Mouse (Mus musculus) cortical plate, adult 2 months (tissue): ENCODE results near the gene Rtn4rl2. TPM values are rescaled to one million over a fixed set of nuclear protein-coding genes. Genes with fewer than 3 reads are reported as not detected.
A peak's percentile ranks its signal among the peaks of the same experiment; 100 is the strongest.
"Not testable (repeated sequence)": the region's sequence is repeated elsewhere in the genome, so short reads cannot be mapped to it uniquely, and the experiment has no call there.

ENCODE experiments used
- H3K27ac ChIP-seq: fragments of 200-500 bp; 2 replicates; pipeline ENCODE4 v1.5.1; 2012; ENCODE audit warnings: low read length, control low read depth, inconsistent platforms; ENCODE audit not compliant: insufficient read depth
- H3K4me1 ChIP-seq: fragments of 200-500 bp; 2 replicates; pipeline ENCODE4 v1.6.1; 2011; ENCODE audit warnings: low read length; ENCODE audit not compliant: control insufficient read depth, insufficient read depth
- H3K4me3 ChIP-seq: fragments of 200-500 bp; 2 replicates; pipeline ENCODE4 v1.5.1; 2011; ENCODE audit warnings: mild to moderate bottlenecking, low read length, control low read depth; ENCODE audit not compliant: insufficient read depth
- CTCF ChIP-seq: fragments of 200-500 bp; IDR thresholded peaks from 2 replicates; pipeline ENCODE4 v1.5.1; 2011; ENCODE audit warnings: mild to moderate bottlenecking, control low read depth, low read length; ENCODE audit not compliant: insufficient read depth; ENCODE audit errors: extremely low read depth
- POLR2A ChIP-seq: fragments of 200-500 bp; IDR thresholded peaks from 2 replicates; pipeline ENCODE4 v1.6.1; 2011; ENCODE audit warnings: mild to moderate bottlenecking, low read length, control low read depth; ENCODE audit not compliant: insufficient read depth; ENCODE audit errors: extremely low read depth
- polyA plus RNA-seq: library from polyadenylated mRNA; depleted of rRNA; stranded (reverse); fragments of >200 nt; gene quantifications from 2 replicates; pipeline ENCODE4 v1.2.3, GENCODE M21; 2012

Rtn4rl2 gene
- polyA plus RNA-seq, 1 experiment = 73.3 TPM

DNA sequence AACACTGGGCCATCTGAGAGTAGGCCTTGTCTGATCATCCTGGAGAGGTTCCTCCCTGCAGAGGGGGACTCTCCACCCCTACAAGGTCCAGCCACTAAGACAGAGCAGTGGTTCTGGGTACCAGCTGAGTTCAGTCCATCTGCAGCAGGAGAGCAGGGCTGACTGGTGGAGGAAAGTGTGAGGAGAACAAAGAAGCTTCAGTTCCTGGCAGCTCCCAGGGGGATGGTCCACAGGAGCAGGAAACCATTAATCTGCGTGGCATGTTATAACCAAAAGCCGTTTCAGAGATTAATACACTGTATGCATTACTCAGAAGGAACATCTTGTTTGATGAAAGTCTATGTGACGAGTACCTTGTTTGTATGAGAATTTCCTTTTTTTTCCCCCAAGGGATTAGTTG, 26.2 kb upstream of the Rtn4rl2 start:
- no peak for TF ChIP-seq CTCF
- no peak for TF ChIP-seq POLR2A
- no peak overlapping the region for H3K27ac ChIP-seq
- 0 out of 2 replicates have a peak, but pooled peaks cover 1% of the 10 kb centered on the region for H3K4me1 ChIP-seq
- H3K4me3 ChIP-seq = no peak overlapping the region

DNA sequence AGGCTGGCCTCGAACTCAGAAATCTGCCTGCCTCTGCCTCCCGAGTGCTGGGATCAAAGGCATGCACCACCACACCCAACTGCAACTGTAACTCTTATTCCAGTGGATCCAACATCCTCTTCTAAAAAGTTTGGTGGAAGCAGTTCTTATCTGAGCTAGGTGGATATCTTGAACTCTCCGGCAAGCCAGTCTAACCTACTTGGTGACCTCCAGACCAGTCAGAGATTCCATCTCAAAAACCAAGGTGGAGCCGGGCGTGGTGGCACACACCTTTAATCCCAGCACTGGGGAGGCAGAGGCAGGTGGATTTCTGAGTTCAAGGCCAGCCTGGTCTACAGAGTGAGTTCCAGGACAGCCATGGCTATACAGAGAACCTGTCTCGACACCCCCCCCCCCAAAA, 10.2 kb upstream of the Rtn4rl2 start:
- H3K4me1 ChIP-seq, H3K4me3 ChIP-seq, H3K27ac ChIP-seq: not testable (repeated sequence)

GRCm38 (mm10) chr2:84895495-84896198, 9.1 kb upstream of the Rtn4rl2 start:
- Histone ChIP-seq H3K4me1 (peaks cover 2% of the 10 kb centered on the region; the same call in 1 of the 2 replicates), H3K4me3 (no peak overlapping the region), H3K27ac (no peak overlapping the region)
- TF ChIP-seq POLR2A (no peak), CTCF (no peak)

DNA sequence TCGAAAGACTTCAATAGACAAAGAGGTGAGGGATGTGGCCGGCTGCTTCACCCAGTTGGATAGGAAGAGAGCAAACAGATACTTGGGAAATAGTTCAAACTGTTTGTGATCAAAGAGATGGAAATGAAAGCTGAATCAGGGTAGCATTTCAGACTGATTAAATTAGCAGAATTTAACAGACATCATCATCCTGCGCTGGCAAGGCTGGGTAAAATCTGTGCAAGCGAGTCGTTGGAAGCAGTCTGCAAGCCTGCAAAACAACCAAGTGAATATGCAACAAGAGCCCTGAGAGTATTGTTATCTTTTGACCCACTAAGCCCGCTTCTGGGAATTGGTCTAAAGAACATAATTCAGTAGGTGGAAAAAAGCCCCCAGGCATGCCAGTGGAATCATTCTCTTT, 6.8 kb upstream of the Rtn4rl2 start:
- H3K27ac ChIP-seq = no peak overlapping the region

DNA sequence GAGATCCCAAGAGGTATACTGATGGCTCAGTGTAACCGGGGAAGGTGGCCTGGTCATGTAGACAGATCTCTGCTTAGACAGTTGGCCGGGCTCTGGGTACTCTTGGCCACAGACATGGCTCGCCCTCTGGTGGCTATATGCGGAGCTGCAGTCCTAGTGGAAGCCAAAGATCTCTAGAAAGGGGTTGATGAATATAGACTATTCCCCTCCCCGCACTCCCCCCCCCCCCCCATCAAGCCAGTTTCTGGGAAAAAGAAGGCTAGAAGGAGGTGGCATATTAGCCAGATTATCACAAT, 3.5 kb upstream of the Rtn4rl2 start:
- TF ChIP-seq POLR2A (no peak), CTCF (peak; percentile 75)
- Histone ChIP-seq H3K4me1 (peaks cover 3% of the 10 kb centered on the region; the same call in 1 of the 2 replicates), H3K27ac (no peak overlapping the region), H3K4me3 (no peak overlapping the region)

More for the DNA sequence above, 6.8 kb upstream of the Rtn4rl2 start:
- H3K4me1 ChIP-seq = peaks cover 2% of the 10 kb centered on the region; the same call in 1 of the 2 replicates
- no peak overlapping the region for H3K4me3 ChIP-seq
- TF ChIP-seq CTCF (no peak), POLR2A (no peak)

DNA sequence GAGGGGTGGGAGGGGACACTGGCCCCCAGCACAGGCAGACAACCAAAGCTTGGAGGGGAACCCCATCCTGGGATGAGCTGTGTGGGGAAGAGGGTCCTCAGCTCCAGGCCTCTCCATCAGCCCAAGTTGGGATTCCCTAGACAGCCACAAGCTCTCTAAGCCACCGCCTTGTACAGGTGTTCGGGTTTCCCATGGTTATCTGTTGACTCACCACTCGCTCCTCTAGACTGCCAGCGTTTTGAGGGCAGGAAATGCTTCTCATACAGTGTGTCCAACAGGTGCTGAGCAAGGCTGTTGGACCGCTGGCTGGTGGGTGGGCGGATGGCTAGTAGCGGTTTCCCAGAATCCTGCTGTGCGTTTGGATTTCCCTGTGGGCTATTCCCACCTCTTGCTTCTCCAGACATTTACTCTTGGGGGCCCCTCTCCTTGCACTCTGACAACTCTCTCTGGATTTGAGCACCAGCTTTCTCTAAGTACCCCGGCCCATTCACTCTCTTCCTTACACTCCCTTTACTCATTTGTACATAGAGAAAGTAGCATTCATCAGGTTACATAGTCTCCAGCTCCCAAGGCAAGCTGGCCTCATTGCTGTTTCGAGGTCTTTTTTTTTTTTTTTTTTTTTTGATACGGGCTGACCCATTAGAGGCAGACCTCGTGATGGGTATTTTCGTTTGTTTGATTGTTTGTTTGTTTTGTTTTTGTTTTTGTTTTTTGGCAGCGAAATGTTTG, 3.0 kb upstream of the Rtn4rl2 start:
- peaks cover 3% of the 10 kb centered on the region; the same call in 1 of the 2 replicates for H3K4me1 ChIP-seq
- H3K4me3 ChIP-seq = no peak overlapping the region
- H3K27ac ChIP-seq = no peak overlapping the region

GRCm38 (mm10) chr2:84888657-84889315, 2.3 kb upstream of the Rtn4rl2 start:
- Histone ChIP-seq H3K4me3 (no peak overlapping the region), H3K4me1 (peaks cover 3% of the 10 kb centered on the region; the same call in 1 of the 2 replicates), H3K27ac (no peak overlapping the region)
- TF ChIP-seq POLR2A (no peak), CTCF (peak; percentile 53; the same call in 1 of the 2 replicates)

More for the DNA sequence above, 3.0 kb upstream of the Rtn4rl2 start:
- TF ChIP-seq POLR2A (no peak), CTCF (no peak)

DNA sequence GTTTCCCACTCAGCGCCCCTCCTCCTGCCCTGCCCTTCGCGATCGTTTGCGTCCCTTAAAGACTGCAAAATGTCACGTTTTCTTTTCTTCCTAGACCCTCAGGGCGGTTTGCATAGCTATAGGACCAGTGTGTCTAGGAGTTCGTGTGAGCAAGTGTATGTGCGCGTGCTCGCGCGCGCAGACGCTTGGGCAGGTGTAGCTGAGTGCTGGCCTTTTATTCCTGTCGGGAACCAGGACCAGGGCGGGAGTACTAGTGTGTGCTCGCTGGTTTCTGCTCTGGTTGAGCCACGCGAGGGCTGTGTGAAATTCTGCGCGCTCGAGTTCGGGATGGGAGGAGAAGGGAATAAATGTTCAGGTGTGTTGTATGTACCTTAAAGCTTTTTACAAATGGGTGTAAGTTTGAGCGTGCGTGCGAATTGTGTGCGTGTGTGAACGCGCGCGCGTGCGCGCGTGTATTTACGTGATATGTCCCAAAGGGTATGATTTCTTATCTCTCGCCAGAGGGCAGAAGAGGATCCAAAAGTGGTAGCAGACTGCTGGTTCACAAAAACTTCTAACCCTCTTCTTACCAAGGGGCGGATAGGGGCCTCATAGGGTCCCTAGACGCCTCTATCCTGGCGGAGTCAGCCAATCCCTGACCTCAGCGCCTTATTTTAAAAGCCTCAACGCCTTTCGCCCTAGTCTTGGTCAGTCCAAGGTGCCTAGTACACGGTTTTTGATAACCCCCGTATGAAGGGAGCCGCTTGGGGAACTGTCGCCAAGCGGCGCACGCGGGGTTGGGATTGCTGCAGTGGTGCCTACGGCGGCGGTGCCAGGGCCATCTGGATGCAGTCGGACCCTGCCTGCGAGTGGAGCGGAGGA, 1.1 kb upstream of the Rtn4rl2 start:
- TF ChIP-seq CTCF = no peak
- no peak for TF ChIP-seq POLR2A
- no peak overlapping the region for H3K27ac ChIP-seq
- H3K4me1 ChIP-seq = 0 out of 2 replicates have a peak, but pooled peaks cover 1% of the 10 kb centered on the region
- H3K4me3 ChIP-seq = peak overlapping the region; percentile 67

GRCm38 (mm10) chr2:84886821-84887281, 341 bp upstream of the Rtn4rl2 start:
- TF ChIP-seq CTCF = no peak
- TF ChIP-seq POLR2A = peak; percentile 29; the same call in 1 of the 2 replicates
- H3K27ac ChIP-seq = 0 out of 2 replicates have a peak overlapping the region, but pooled peaks have one; percentile 69

More at GRCm38 (mm10) chr2:84886821-84887281, 341 bp upstream of the Rtn4rl2 start:
- 0 out of 2 replicates have a peak, but pooled peaks cover 1% of the 10 kb centered on the region for H3K4me1 ChIP-seq
- peak overlapping the region; percentile 67 for H3K4me3 ChIP-seq
